Mouse (Mus musculus): ENCODE results near the gene Smarcc2. TPM values are rescaled to one million over a fixed set of nuclear protein-coding genes. Genes with fewer than 3 reads are reported as not detected.

The Smarcc2 gene
- polyA plus RNA-seq, 1 experiment from 2014 or later = 76.4 TPM

DNA sequence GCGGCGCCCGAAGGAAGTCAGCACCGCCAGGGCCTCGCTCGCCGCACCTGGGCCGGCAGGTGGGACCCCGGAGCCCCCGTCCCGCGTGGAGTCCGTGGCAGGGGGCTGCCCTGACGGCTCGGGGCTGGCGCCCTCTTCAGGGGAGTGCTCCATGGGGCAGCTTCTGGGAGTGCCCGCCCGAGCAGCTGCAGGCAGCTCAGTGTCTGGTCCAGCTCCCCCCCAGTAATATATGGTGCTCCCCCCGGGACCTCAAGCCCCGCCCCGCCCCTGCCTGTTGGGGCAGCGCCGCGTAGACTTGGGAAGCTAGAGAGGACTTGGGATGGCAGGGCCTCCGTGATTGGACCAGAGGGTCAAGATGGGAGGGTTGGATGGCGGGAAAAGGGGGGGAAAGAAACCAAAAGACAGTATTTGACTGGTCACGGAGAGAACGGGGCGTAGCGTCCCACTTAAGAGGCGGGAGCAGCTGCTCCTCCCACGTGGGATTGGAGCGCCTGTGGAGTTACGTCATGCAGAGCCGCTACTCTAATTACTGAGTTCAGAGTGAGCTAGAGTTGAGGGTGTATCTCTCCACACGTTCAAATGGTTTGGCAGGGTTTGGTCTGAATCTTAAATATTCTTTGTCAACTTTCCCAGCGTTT lies 66.7 kb downstream of the Smarcc2 start, which contains the start of gene Esyt1:
Gene Esyt1, minus strand, starts transcription at position 201 of the 638 bp plus-strand sequence.
- H3K9ac ChIP-seq (ENCODE audit: low read length) = peak within 1 kb of the TSS; percentile 86
- no peaks in the 10 kb centered on the region for H3K9me3 ChIP-seq (ENCODE audit: control insufficient read depth, low read length)

DNA sequence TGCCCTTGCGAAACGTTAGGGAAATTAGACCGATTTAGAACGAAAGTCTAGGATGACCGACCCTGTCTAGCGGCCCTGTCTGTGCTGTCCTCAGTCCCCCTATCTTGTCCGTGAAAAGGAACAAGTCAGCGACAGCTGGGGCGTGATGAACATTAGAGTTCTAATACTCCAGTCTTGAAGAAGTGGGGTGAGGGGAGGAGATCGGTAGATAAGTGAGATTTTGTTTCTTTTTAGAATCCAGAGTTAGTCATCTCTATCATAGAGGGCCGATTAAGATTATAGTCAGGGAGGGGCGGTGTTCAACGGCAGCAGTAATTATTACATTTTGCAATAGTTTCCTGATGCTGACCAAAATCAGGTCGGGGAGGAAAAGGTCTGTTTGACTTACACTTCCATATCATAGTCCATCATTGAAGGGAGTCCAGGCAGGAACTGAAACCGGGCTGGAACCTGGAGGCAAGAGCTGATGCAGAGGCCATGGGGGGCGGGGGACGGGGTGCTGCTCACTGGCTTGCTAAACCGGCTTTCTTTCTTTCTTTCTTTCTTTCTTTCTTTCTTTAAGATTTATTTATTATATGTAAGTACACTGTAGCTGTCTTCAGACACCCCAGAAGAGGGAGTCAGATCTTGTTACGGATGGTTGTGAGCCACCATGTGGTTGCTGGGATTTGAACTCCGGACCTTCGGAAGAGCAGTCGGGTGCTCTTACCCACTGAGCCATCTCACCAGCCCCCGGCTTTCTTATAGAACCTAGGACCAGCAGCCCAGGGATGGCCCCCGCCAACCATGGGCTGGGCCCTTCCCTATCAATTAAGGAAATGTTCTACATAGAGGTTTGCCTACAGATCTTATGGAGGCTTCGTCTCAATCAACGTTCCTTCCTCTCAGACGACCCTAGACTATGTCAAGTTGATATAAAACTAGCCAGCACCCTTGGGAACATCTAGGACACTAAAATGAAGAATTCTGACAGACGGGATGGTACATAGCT lies 67.6 kb downstream of the Smarcc2 start:
- Histone ChIP-seq H3K9me3 (ENCODE audit: control insufficient read depth, low read length) (no peaks in the 10 kb centered on the region), H3K4me2 (ENCODE audit: low read depth, low read length) (peak overlapping the region; percentile 99), H3K27me3 (ENCODE audit: control insufficient read depth, insufficient read depth, low read depth, low read length) (0 out of 2 replicates have a peak, but pooled peaks cover 2% of the 10 kb centered on the region), H3K4me3 (ENCODE audit: low read length) (peak overlapping the region; percentile 88), H3K36me3 (ENCODE audit: control insufficient read depth, insufficient read depth, low read length) (no peaks in the 10 kb centered on the region), H3K9ac (ENCODE audit: low read length) (peak overlapping the region; percentile 57), H3K27ac (ENCODE audit: low read length) (peak overlapping the region; percentile 34), H3K4me1 (replicated peaks; ENCODE audit: control insufficient read depth, insufficient read depth, low read length) (peaks cover 12% of the 10 kb centered on the region)
- ATAC-seq (ENCODE audit: low read depth) = no peak
- WGBS = 28% methylated on average over 28 of the region's 28 CpGs

More for the DNA sequence above, 66.7 kb downstream of the Smarcc2 start, which contains the start of gene Esyt1:
- H3K27ac ChIP-seq (ENCODE audit: low read length) = peak within 1 kb of the TSS; percentile 87
- 0 out of 2 replicates have a peak, but pooled peaks cover 2% of the 10 kb centered on the region for H3K27me3 ChIP-seq (ENCODE audit: control insufficient read depth, insufficient read depth, low read depth, low read length)
- no peaks in the 10 kb centered on the region for H3K36me3 ChIP-seq (ENCODE audit: control insufficient read depth, insufficient read depth, low read length)
- H3K4me2 ChIP-seq (ENCODE audit: low read depth, low read length) = peak within 1 kb of the TSS; percentile 99
- H3K4me1 ChIP-seq (replicated peaks; ENCODE audit: control insufficient read depth, insufficient read depth, low read length) = peaks cover 12% of the 10 kb centered on the region
- under 1% methylated on average over 37 of the region's 37 CpGs for WGBS
- peak; percentile 98 for ATAC-seq (ENCODE audit: low read depth)
- peak within 1 kb of the TSS; percentile 88 for H3K4me3 ChIP-seq (ENCODE audit: low read length)

DNA sequence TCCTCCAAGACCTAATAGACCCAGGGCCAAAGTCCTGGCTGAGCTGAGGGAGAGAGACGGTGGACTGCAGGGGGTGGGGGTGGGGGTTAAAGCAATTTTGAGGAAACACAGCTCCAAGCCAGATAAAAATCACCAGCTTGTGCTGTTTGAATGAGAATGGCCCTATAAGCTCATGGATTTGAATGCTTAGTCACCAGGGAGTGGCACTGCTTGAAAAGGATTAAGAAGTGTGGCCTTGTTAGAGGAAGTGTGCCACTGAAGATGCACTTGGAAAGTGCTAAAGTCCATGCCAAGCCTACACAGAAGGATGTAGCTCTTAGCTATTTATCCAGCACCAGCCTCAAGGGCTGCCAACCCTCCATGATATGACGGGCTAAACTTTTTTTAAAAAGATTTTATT lies 76.2 kb downstream of the Smarcc2 start:
- no peaks in the 10 kb centered on the region for H3K36me3 ChIP-seq (ENCODE audit: control insufficient read depth, insufficient read depth, low read length)
- H3K27ac ChIP-seq (ENCODE audit: low read length) = no peak overlapping the region
- 74% methylated on average over 2 of the region's 2 CpGs for WGBS
- no peak overlapping the region for H3K9ac ChIP-seq (ENCODE audit: low read length)
- H3K4me2 ChIP-seq (ENCODE audit: low read depth, low read length) = no peak overlapping the region
- no peak for ATAC-seq (ENCODE audit: low read depth)
- no peaks in the 10 kb centered on the region for H3K27me3 ChIP-seq (ENCODE audit: control insufficient read depth, insufficient read depth, low read depth, low read length)
- no peaks in the 10 kb centered on the region for H3K9me3 ChIP-seq (ENCODE audit: control insufficient read depth, low read length)
- no peak overlapping the region for H3K4me3 ChIP-seq (ENCODE audit: low read length)
- peaks cover 4% of the 10 kb centered on the region; the same call in 1 of the 2 replicates for H3K4me1 ChIP-seq (replicated peaks; ENCODE audit: control insufficient read depth, insufficient read depth, low read length)

DNA sequence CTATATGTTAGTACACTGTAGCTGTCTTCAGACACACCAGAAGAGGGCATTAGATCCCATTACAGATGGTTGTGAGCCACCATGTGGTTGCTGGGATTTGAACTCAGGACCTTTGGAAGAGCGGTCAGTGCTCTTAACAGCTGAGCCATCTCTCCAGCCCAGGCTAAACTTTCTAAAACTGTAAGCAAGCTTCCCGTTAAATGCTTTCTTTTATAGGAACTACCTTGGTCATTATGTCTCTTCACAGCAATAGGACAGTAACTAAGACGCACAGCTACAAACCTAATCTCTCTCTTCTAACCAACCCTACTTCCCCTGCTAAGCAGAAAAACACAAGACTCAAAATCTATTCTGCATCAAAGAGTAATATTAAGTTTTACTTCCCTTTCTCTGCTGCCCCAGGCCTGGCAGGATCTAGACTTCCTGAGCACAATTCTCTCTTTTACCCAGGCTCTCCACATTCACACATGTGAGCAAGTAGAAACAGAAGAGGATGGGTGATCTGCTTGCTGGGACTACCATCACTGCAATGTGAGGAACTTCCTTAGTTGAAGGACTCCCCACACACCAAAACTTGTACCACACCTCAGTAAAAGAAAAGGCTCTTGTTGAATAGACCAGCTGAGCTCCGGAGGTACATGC lies 76.7 kb downstream of the Smarcc2 start:
- H3K4me3 ChIP-seq (ENCODE audit: low read length) = peak overlapping the region; percentile 20
- H3K36me3 ChIP-seq (ENCODE audit: control insufficient read depth, insufficient read depth, low read length) = no peaks in the 10 kb centered on the region
- peak overlapping the region; percentile 34; the same call in 1 of the 2 replicates for H3K27ac ChIP-seq (ENCODE audit: low read length)
- H3K4me2 ChIP-seq (ENCODE audit: low read depth, low read length) = peak overlapping the region; percentile 55
- 73% methylated on average over 4 of the region's 4 CpGs for whole genome bisulfite sequencing
- peaks cover 4% of the 10 kb centered on the region; the same call in 1 of the 2 replicates for H3K4me1 ChIP-seq (replicated peaks; ENCODE audit: control insufficient read depth, insufficient read depth, low read length)
- ATAC-seq (ENCODE audit: low read depth) = no peak; the same call in 1 of the 2 replicates
- no peaks in the 10 kb centered on the region for H3K27me3 ChIP-seq (ENCODE audit: control insufficient read depth, insufficient read depth, low read depth, low read length)
- peak overlapping the region; percentile 63 for H3K9ac ChIP-seq (ENCODE audit: low read length)
- no peaks in the 10 kb centered on the region for H3K9me3 ChIP-seq (ENCODE audit: control insufficient read depth, low read length)

DNA sequence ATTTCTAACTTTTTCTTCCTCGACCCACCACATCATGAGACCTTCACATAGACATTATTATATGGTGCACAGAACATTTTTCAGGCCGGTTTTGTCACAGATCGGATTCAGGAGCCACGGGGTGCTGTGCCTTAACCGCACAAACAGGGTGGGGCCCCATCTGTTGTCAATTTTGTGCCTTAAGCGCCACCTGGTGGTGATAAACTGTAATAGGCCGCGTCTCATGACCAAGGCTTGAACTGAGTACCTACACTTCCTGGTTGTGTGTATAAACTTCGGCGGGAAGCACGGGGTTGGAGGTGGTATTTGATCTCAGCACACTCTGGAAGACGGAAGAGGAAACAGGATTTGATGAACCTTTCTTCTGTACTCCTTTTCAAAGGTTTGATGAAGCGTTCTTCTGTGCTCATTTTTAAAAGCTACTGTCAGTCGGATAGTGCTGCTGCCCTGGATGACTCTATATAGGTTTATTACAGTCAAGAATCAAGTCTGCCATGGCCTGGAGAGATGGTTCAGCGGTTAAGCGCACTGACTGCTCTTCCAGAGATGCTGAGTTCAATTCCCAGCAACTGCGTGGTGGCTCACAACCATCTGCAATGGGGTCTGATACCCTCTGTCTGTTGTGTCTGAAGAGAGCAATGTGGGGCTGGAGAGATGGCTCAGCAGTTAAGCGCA lies 77.4 kb downstream of the Smarcc2 start:
- ATAC-seq (ENCODE audit: low read depth) = peak; percentile 97
- Histone ChIP-seq H3K4me2 (ENCODE audit: low read depth, low read length) (peak overlapping the region; percentile 55), H3K9me3 (ENCODE audit: control insufficient read depth, low read length) (no peaks in the 10 kb centered on the region), H3K9ac (ENCODE audit: low read length) (peak overlapping the region; percentile 63), H3K27me3 (ENCODE audit: control insufficient read depth, insufficient read depth, low read depth, low read length) (no peaks in the 10 kb centered on the region), H3K4me1 (replicated peaks; ENCODE audit: control insufficient read depth, insufficient read depth, low read length) (peaks cover 4% of the 10 kb centered on the region; the same call in 1 of the 2 replicates), H3K4me3 (ENCODE audit: low read length) (peak overlapping the region; percentile 20), H3K36me3 (ENCODE audit: control insufficient read depth, insufficient read depth, low read length) (no peaks in the 10 kb centered on the region), H3K27ac (ENCODE audit: low read length) (peak overlapping the region; percentile 34; the same call in 1 of the 2 replicates)
- WGBS = 12% methylated on average over 18 of the region's 18 CpGs

DNA sequence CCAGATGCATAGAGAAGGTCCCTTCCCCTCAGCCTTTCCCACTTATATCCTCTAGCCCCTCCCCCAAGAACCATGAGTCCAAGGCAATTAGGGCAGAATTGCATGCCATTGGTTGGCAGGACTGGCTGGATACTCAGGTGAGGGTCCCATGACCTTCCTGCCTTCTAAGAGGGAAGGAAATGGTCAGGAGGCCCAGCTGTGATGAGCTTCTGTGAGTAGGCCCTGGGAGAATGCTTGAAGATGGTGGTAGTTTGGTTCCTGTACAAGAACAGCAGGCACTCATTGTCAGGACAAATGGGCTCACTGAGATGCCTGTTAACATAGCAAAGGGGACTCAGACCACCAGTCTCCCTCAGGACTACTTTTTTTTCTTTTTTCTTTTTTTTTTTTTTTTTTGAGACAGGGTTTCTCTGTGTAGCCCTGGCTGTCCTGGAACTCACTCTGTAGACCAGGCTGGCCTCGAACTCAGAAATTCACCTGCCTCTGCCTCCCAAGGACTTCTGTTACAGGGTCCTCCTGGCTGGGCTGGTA lies 79.4 kb downstream of the Smarcc2 start:
- no peak for ATAC-seq (ENCODE audit: low read depth)
- H3K4me2 ChIP-seq (ENCODE audit: low read depth, low read length) = no peak overlapping the region
- H3K4me1 ChIP-seq (replicated peaks; ENCODE audit: control insufficient read depth, insufficient read depth, low read length) = peaks cover 4% of the 10 kb centered on the region
- 77% methylated on average over 1 of the region's 1 CpGs for WGBS
- no peak overlapping the region for H3K9ac ChIP-seq (ENCODE audit: low read length)
- no peak overlapping the region for H3K4me3 ChIP-seq (ENCODE audit: low read length)
- H3K36me3 ChIP-seq (ENCODE audit: control insufficient read depth, insufficient read depth, low read length) = peaks cover 13% of the 10 kb centered on the region
- H3K27me3 ChIP-seq (ENCODE audit: control insufficient read depth, insufficient read depth, low read depth, low read length) = no peaks in the 10 kb centered on the region
- H3K27ac ChIP-seq (ENCODE audit: low read length) = no peak overlapping the region
- H3K9me3 ChIP-seq (ENCODE audit: control insufficient read depth, low read length) = no peaks in the 10 kb centered on the region

Small RNA genes lying within 50 kb of the gene (microRNA-seq; reads per million reads assigned to microRNA genes)
- not detected for gene Mir6916
- 0.99 reads per million for gene Mir8105

Other genes starting within 250 kb of the Smarcc2 start
- gene Spryd4, start 247.4 kb upstream of the Smarcc2 start, polyA plus RNA-seq (2015; fragmentation: Nextera tagmentation; extraction: Ambion mirVana) = 24.1 and 24.5 TPM in 2 replicates
- not detected in 2 replicates for gene Mip, start 233.4 kb upstream of the Smarcc2 start, polyA plus RNA-seq (2015; fragmentation: Nextera tagmentation; extraction: Ambion mirVana)
- 52.1 and 58.4 TPM in 2 replicates for gene Timeless, start 227.2 kb upstream of the Smarcc2 start, polyA plus RNA-seq (2015; fragmentation: Nextera tagmentation; extraction: Ambion mirVana)
- 0.14 and 0.63 TPM in 2 replicates for gene Apon, start 205.2 kb upstream of the Smarcc2 start, polyA plus RNA-seq (2015; fragmentation: Nextera tagmentation; extraction: Ambion mirVana)
- 0.43 and 2.6 TPM in 2 replicates for gene Apof, start 190.6 kb upstream of the Smarcc2 start, polyA plus RNA-seq (2015; fragmentation: Nextera tagmentation; extraction: Ambion mirVana)
- 12.3 and 13.1 TPM in 2 replicates for gene Stat2, start 188.7 kb upstream of the Smarcc2 start, polyA plus RNA-seq (2015; fragmentation: Nextera tagmentation; extraction: Ambion mirVana)
- gene Il23a, start 160.5 kb upstream of the Smarcc2 start, polyA plus RNA-seq (2015; fragmentation: Nextera tagmentation; extraction: Ambion mirVana) = 0.34 and 0.38 TPM in 2 replicates
- gene Pan2, start 155.9 kb upstream of the Smarcc2 start, polyA plus RNA-seq (2015; fragmentation: Nextera tagmentation; extraction: Ambion mirVana) = 38.7 and 39.8 TPM in 2 replicates
- gene Cnpy2, start 136.8 kb upstream of the Smarcc2 start, polyA plus RNA-seq (2015; fragmentation: Nextera tagmentation; extraction: Ambion mirVana) = 326 and 347 TPM in 2 replicates
- 171 TPM in 2 replicates for gene Cs, start 121.5 kb upstream of the Smarcc2 start, polyA plus RNA-seq (2015; fragmentation: Nextera tagmentation; extraction: Ambion mirVana)
- 3.7 and 4.6 TPM in 2 replicates for gene Coq10a, start 90.3 kb upstream of the Smarcc2 start, polyA plus RNA-seq (2015; fragmentation: Nextera tagmentation; extraction: Ambion mirVana)
- gene Ankrd52, start 82.1 kb upstream of the Smarcc2 start, polyA plus RNA-seq (2015; fragmentation: Nextera tagmentation; extraction: Ambion mirVana) = 8.4 and 9.6 TPM in 2 replicates
- gene Slc39a5, start 58.0 kb upstream of the Smarcc2 start, polyA plus RNA-seq (2015; fragmentation: Nextera tagmentation; extraction: Ambion mirVana) = 0.13 and 1.0 TPM in 2 replicates
- 67.7 and 74.5 TPM in 2 replicates for gene Nabp2, start 47.8 kb upstream of the Smarcc2 start, polyA plus RNA-seq (2015; fragmentation: Nextera tagmentation; extraction: Ambion mirVana)
- gene Rnf41, start 47.6 kb upstream of the Smarcc2 start, polyA plus RNA-seq (2015; fragmentation: Nextera tagmentation; extraction: Ambion mirVana) = 41.4 and 42.7 TPM in 2 replicates
- 1,564 and 1,684 TPM in 2 replicates for gene Myl6, start 34.9 kb downstream of the Smarcc2 start, polyA plus RNA-seq (2015; fragmentation: Nextera tagmentation; extraction: Ambion mirVana)
- 3.5 and 5.1 TPM in 2 replicates for gene Myl6b, start 39.4 kb downstream of the Smarcc2 start, polyA plus RNA-seq (2015; fragmentation: Nextera tagmentation; extraction: Ambion mirVana)
- 32.5 and 34.4 TPM in 2 replicates for gene Esyt1, start 66.6 kb downstream of the Smarcc2 start, polyA plus RNA-seq (2015; fragmentation: Nextera tagmentation; extraction: Ambion mirVana)
- gene Zc3h10, start 88.5 kb downstream of the Smarcc2 start, polyA plus RNA-seq (2015; fragmentation: Nextera tagmentation; extraction: Ambion mirVana) = 10.9 and 11.9 TPM in 2 replicates
- gene Rpl41, start 90.1 kb downstream of the Smarcc2 start, polyA plus RNA-seq (2015; fragmentation: Nextera tagmentation; extraction: Ambion mirVana) = 4,142 and 4,423 TPM in 2 replicates
- gene Pa2g4, start 106.7 kb downstream of the Smarcc2 start, polyA plus RNA-seq (2015; fragmentation: Nextera tagmentation; extraction: Ambion mirVana) = 161 and 167 TPM in 2 replicates
- gene Erbb3, start 130.4 kb downstream of the Smarcc2 start, polyA plus RNA-seq (2015; fragmentation: Nextera tagmentation; extraction: Ambion mirVana) = 26.9 and 27.6 TPM in 2 replicates
- 720 and 793 TPM in 2 replicates for gene Rps26, start 167.5 kb downstream of the Smarcc2 start, polyA plus RNA-seq (2015; fragmentation: Nextera tagmentation; extraction: Ambion mirVana)
- gene Ikzf4, start 186.7 kb downstream of the Smarcc2 start, polyA plus RNA-seq (2015; fragmentation: Nextera tagmentation; extraction: Ambion mirVana) = 1.4 and 1.6 TPM in 2 replicates
- 13.0 and 14.6 TPM in 2 replicates for gene Suox, start 214.8 kb downstream of the Smarcc2 start, polyA plus RNA-seq (2015; fragmentation: Nextera tagmentation; extraction: Ambion mirVana)
- gene Rab5b, start 237.0 kb downstream of the Smarcc2 start, polyA plus RNA-seq (2015; fragmentation: Nextera tagmentation; extraction: Ambion mirVana) = 87.9 and 90.6 TPM in 2 replicates
- 2.1 and 2.2 TPM in 2 replicates for gene Pmel, start 244.9 kb downstream of the Smarcc2 start, polyA plus RNA-seq (2015; fragmentation: Nextera tagmentation; extraction: Ambion mirVana)
- gene Cdk2, start 245.8 kb downstream of the Smarcc2 start, polyA plus RNA-seq (2015; fragmentation: Nextera tagmentation; extraction: Ambion mirVana) = 101 and 105 TPM in 2 replicates